Mouse (Mus musculus) heart, embryonic 15.5 days (tissue): ENCODE measurements around the gene Pxt1. TPM values are rescaled to one million over a fixed set of nuclear protein-coding genes. Genes with fewer than 3 reads are reported as not detected.
A peak's percentile ranks its signal among the peaks of the same experiment; 100 is the strongest.

Source experiments
- ATAC-seq: fragments of 200-750 bp; cut with Nextera tagmentation; replicated peaks from 2 replicates; pipeline ENCODE4 v1.8.0; 2017; ENCODE audit warnings: low read depth, moderate TSS enrichment; ENCODE audit not compliant: insufficient number of reproducible peaks, insufficient read depth, low FRiP score
- H3K27ac ChIP-seq: fragments of 300-500 bp; sonication (generic); 2 replicates; pipeline ENCODE4 v1.5.1; 2015; ENCODE audit warnings: mild to moderate bottlenecking, inconsistent platforms
- H3K27me3 ChIP-seq: fragments of 300-500 bp; sonication (generic); 2 replicates; pipeline ENCODE4 v1.6.1; 2015; ENCODE audit warnings: inconsistent platforms
- H3K36me3 ChIP-seq: fragments of 300-500 bp; sonication (generic); 2 replicates; pipeline ENCODE4 v1.6.1; 2015; ENCODE audit warnings: mild to moderate bottlenecking, inconsistent platforms
- H3K4me1 ChIP-seq: fragments of 300-500 bp; sonication (generic); replicated peaks from 2 replicates; pipeline ENCODE4 v1.6.1; 2015; ENCODE audit warnings: inconsistent platforms
- H3K4me2 ChIP-seq: fragments of 300-500 bp; sonication (generic); 2 replicates; pipeline ENCODE4 v1.6.1; 2015; ENCODE audit warnings: inconsistent platforms, mild to moderate bottlenecking, moderate library complexity
- H3K4me3 ChIP-seq: fragments of 300-500 bp; sonication (generic); 2 replicates; pipeline ENCODE4 v1.5.1; 2015; ENCODE audit warnings: mild to moderate bottlenecking, inconsistent platforms
- H3K9ac ChIP-seq: fragments of 300-500 bp; sonication (generic); 2 replicates; pipeline ENCODE4 v1.6.1; 2015; ENCODE audit warnings: mild to moderate bottlenecking, inconsistent platforms
- H3K9me3 ChIP-seq: fragments of 300-500 bp; sonication (generic); replicated peaks from 2 replicates; pipeline ENCODE4 v1.6.1; 2016; ENCODE audit warnings: inconsistent platforms
- WGBS: fragments of 180-500 bp; shearing (Covaris S2); methylation state at CpG from one replicate; pipeline ENCODE4 v1.1.7; 2015; ENCODE audit warnings: mixed read lengths; 5-methylcytosine and 5-hydroxymethylcytosine counted together
- polyA plus RNA-seq: library from polyadenylated mRNA; unstranded; fragments of >200 nt; fragmentation: Nextera tagmentation; extraction: Ambion mirVana; gene quantifications from 2 replicates; pipeline ENCODE4 v1.2.1, GENCODE M21; 2015

Pxt1 gene
- polyA plus RNA-seq, 1 experiment from 2014 or later, result not detected

DNA sequence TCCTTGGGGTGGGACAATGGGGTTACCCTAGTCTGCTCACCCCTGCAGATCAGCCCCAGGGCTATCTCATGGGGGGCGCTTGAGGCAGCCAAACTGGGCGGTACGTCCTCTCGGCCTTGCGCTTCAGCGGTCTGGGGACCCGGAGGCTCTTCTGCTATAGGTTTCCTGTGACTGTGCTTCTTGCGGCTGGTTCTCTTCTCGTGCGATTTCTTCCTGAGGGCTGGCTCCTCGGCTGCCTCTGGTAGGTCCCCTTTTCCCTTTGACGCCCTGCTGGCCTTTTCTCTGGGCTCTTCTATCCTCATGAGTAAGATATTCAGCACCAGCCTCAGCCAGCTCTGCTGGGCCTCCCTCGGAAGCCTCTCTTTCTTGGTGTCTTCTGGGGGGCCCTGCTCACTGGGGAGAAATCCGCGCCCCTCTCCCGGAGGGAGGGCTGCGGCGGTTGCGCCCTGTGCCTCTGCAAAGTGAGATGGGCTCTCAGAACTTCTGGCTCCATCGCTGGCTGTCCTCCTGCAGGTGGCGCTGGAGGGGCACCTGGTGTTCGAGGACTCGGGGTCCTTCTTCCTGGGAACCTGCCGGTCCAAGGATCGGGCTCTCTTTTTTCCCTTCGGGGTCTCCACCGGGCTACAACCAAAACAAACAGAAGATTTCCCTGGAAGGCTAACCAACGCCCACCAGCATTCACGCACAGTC is 34.2 kb downstream of the Pxt1 start:
- 6% methylated on average over 29 of the region's 29 CpGs for WGBS
- no peak for ATAC-seq
- peaks cover 9% of the 10 kb centered on the region for H3K4me1 ChIP-seq
- H3K9ac ChIP-seq, result 0 out of 2 replicates have a peak overlapping the region, but pooled peaks have one; percentile 22
- H3K4me3 ChIP-seq, result peak overlapping the region; percentile 33
- peaks cover 5% of the 10 kb centered on the region; the same call in 1 of the 2 replicates for H3K27me3 ChIP-seq
- H3K4me2 ChIP-seq, result peak overlapping the region; percentile 59
- no peak overlapping the region for H3K27ac ChIP-seq
- H3K9me3 ChIP-seq, result no peaks in the 10 kb centered on the region
- H3K36me3 ChIP-seq, result no peaks in the 10 kb centered on the region

DNA sequence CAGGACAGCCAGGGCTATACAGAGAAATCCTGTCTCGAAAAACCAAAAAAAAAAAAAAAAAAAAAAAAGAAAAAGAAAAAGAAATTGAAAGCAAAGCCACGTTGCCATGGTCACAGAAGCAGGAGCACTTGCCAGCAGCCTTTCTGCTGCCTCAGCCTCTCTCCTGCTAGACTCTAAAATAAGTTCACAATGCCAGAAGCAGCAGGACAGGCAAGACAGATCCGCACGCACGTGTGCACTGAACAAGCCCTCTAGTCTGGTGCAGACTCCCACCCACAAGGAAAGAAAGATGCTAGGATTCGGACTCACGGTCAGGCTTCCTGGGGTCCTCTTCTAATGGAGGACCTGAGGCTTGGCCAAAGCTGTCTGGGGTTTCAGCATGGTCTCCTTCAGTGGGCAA is 35.7 kb downstream of the Pxt1 start:
- Histone ChIP-seq H3K9me3 (no peaks in the 10 kb centered on the region), H3K9ac (no peak overlapping the region), H3K4me2 (no peak overlapping the region), H3K4me3 (no peak overlapping the region), H3K4me1 (peaks cover 9% of the 10 kb centered on the region), H3K36me3 (no peaks in the 10 kb centered on the region), H3K27me3 (peaks cover 5% of the 10 kb centered on the region; the same call in 1 of the 2 replicates), H3K27ac (no peak overlapping the region)
- ATAC-seq, result no peak
- 74% methylated on average over 7 of the region's 7 CpGs for WGBS

DNA sequence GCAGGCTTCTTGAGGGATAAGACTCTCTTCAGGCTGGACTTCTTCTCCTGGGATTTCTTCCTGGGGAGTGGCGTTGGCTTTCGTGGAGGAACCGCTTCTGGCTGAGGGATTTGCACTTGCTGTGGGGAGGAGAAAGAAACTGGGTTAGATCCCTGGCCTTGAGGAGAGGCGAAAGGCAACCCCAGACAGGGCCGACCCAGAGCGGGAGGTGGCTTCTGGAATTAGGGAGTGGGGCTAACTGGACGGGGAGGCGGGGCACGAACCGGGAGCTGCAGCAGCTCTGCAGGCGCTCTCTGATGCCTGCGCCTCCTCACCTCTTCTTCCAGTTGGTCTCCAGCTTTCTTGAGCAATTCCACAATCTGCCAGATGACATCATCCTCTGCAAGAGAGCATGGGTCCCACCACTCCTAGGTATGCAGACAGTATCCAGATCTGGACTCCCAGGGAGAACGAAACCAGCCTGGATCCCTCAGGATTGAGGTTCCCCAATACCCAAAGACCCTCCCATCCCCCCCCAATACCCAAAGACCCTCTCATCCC is 38.2 kb downstream of the Pxt1 start:
- ATAC-seq, result no peak
- H3K4me3 ChIP-seq, result no peak overlapping the region
- no peak overlapping the region for H3K27ac ChIP-seq
- H3K4me1 ChIP-seq, result peaks cover 9% of the 10 kb centered on the region
- no peak overlapping the region for H3K9ac ChIP-seq
- 65% methylated on average over 13 of the region's 13 CpGs for WGBS
- H3K27me3 ChIP-seq, result peaks cover 5% of the 10 kb centered on the region; the same call in 1 of the 2 replicates
- H3K36me3 ChIP-seq, result no peaks in the 10 kb centered on the region
- H3K4me2 ChIP-seq, result no peak overlapping the region
- H3K9me3 ChIP-seq, result no peaks in the 10 kb centered on the region

DNA sequence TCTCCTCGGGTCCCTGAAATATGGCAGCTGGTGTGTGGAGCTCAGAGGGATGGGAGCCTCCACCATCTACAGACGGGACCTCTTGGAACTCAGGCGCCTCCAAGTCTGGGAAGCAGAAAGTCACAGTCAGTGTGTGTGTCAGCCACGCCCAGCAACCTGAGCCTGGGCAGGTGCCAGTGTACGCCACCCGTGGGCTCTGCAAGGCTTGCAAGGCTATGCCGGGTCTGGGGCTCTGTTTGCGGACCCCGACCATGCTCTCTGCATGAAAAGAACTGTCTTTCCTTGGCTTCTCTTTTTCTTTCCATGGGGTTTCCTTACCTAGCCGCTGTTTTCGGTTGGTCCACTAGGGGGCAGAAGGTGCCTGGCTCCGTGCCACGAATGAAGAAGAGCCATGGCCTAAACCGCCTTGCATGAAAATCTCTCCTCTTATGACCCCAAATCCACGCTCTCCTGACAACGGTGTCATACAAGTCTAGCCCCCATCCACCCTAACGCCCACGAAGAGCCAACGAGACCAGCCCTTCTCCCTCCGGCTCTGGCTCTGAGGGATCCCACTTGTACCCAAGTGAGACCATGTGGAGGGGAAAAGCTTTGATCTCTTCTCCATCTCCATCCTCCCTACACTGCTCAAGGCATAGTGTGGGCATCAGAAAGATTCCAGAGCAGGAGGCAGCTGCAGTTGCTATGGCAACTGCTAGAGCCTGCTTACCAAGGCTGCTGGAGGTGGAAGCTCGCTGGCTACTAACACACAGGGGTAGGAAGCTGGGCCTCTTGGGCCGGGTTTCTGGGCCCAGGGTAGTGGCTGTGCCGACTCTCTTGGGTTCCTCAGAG is 38.9 kb downstream of the Pxt1 start:
- Histone ChIP-seq H3K27ac (no peak overlapping the region), H3K4me2 (no peak overlapping the region), H3K27me3 (0 out of 2 replicates have a peak, but pooled peaks cover 5% of the 10 kb centered on the region), H3K9ac (peak overlapping the region; percentile 17; the same call in 1 of the 2 replicates), H3K36me3 (no peaks in the 10 kb centered on the region), H3K9me3 (no peaks in the 10 kb centered on the region), H3K4me3 (no peak overlapping the region), H3K4me1 (peaks cover 9% of the 10 kb centered on the region)
- 33% methylated on average over 23 of the region's 23 CpGs for WGBS
- ATAC-seq, result no peak

DNA sequence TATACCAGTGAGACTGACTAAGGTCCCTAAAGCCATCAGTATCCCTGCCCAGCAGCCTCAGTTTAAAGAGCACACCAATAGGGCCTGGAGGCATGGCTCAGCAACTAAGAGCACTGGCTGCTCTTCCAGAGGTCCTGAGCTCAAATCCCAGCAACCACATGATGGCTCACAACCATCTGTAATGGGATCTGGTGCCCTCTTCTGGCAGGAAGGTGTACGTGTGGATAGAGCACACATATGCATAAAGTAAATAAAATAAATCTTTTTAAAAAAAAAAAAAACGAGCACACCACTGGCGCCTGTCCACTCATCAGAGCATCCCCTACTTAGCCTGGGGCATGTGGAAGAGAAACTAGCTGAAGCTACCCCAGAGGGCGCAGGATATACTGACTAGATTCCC is 42.1 kb downstream of the Pxt1 start:
- Histone ChIP-seq H3K27ac (no peak overlapping the region), H3K36me3 (no peaks in the 10 kb centered on the region), H3K9ac (no peak overlapping the region), H3K4me2 (no peak overlapping the region), H3K4me1 (peaks cover 4% of the 10 kb centered on the region; the same call in 1 of the 2 replicates), H3K27me3 (0 out of 2 replicates have a peak, but pooled peaks cover 5% of the 10 kb centered on the region), H3K4me3 (no peak overlapping the region), H3K9me3 (no peaks in the 10 kb centered on the region)
- no peak for ATAC-seq
- WGBS, result 67% methylated on average over 4 of the region's 4 CpGs

DNA sequence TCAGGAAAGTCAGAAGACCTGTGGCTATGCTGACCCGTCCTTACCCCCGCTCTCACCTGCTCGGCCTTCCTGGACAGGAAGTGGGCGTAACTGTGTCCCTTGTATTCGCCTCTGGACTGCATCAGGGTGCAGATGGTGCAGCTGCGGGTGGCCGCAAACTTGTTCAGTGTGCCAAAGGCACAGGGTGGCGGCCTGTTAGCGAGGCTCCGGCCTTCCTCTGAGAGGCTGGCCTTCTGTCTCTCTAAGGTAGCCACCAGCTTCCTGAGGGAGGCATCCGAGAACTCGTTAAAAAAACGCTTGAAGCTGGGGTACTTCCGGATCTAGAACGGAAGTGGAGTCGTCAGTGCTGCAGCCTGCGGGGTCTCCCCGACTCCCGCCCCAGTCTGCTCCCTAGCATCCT is 44.2 kb downstream of the Pxt1 start:
- ATAC-seq, result no peak
- H3K36me3 ChIP-seq, result no peaks in the 10 kb centered on the region
- H3K27ac ChIP-seq, result no peak overlapping the region
- no peaks in the 10 kb centered on the region for H3K9me3 ChIP-seq
- no peak overlapping the region for H3K9ac ChIP-seq
- no peak overlapping the region for H3K4me2 ChIP-seq
- H3K4me1 ChIP-seq, result peaks cover under 1% of the 10 kb centered on the region; the same call in 1 of the 2 replicates
- WGBS, result 73% methylated on average over 19 of the region's 19 CpGs
- no peak overlapping the region for H3K4me3 ChIP-seq
- H3K27me3 ChIP-seq, result no peaks in the 10 kb centered on the region

DNA sequence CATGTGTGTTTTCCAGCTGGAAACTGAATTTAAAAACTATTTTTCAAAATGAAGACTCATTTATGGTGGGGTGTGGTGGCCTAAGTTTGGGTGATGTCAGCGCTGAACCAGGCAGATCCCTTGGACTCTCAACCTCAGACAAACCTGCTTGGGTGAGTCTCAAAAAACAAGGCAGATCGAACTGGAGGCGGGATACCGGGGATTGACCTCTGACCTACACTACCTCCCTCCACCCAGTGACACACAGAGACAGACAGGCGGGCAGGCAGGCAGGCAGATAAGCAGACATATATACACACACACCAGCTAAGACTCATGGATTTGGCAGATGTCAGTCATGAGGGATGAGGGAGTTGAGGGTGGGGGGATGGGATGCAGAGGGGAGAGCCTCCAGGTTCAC is 45.4 kb downstream of the Pxt1 start:
- no peaks in the 10 kb centered on the region for H3K9me3 ChIP-seq
- 70% methylated on average over 5 of the region's 5 CpGs for WGBS
- H3K9ac ChIP-seq, result no peak overlapping the region
- H3K36me3 ChIP-seq, result no peaks in the 10 kb centered on the region
- no peak overlapping the region for H3K4me3 ChIP-seq
- H3K27ac ChIP-seq, result no peak overlapping the region
- no peak for ATAC-seq
- no peak overlapping the region for H3K4me2 ChIP-seq
- H3K27me3 ChIP-seq, result no peaks in the 10 kb centered on the region
- no peaks in the 10 kb centered on the region for H3K4me1 ChIP-seq

DNA sequence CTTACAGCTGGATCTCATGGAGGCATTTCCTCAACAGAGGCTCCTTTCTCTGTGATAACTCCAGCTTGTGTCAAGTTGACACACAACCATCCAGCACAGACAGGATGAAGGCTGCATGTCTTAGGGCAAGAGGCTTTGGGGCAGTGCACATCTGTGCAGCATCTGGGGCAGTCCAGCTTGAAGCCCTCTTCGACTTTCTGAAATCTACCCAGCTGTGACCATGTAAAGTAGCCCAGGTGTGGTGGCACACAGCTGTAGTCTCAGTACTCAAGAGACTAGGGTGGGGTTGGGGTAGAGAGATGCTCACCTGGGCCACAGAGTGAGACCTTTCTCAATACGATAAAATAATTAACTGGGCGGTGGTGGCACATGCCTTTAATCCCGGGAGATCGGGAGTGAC is 45.8 kb downstream of the Pxt1 start:
- H3K4me1 ChIP-seq, result no peaks in the 10 kb centered on the region
- no peak for ATAC-seq
- H3K9me3 ChIP-seq, result no peaks in the 10 kb centered on the region
- no peaks in the 10 kb centered on the region for H3K27me3 ChIP-seq
- no peak overlapping the region for H3K27ac ChIP-seq
- no peak overlapping the region for H3K4me2 ChIP-seq
- H3K4me3 ChIP-seq, result no peak overlapping the region
- H3K9ac ChIP-seq, result no peak overlapping the region
- 85% methylated on average over 5 of the region's 5 CpGs for WGBS
- no peaks in the 10 kb centered on the region for H3K36me3 ChIP-seq

DNA sequence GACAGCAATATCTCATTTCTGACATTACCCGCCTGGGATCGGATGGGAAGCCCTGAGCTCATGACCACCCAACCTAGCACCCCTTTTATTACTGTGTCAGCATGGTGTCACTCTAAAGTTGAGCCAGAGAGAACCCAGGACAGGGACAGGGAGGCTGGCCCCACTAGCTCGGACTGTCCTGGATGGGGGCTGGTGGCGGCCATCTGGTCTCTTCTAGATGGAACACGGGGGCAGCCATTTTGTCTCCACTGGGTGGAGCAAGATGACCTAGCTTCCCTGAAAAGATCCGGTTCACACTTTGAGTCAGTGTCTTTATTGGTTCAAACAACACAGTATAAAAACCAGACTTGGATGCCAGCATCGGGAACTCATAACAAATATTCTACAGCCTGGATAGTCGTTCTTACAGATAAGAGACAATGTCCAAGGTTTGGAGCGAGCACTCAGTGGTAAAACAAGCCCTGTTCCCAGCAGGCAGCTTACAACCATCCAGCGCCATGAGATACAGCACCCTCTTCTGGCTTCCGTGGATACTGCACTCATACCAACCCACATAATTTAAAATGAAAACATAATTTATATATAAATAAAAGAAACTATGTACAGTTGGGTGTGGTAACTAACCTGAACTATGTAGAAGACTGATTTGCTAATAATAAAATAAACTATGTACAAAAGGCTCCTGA is 47.4 kb downstream of the Pxt1 start:
- Histone ChIP-seq H3K27ac (no peak overlapping the region), H3K27me3 (no peaks in the 10 kb centered on the region), H3K9me3 (no peaks in the 10 kb centered on the region), H3K4me3 (no peak overlapping the region), H3K4me2 (no peak overlapping the region), H3K4me1 (no peaks in the 10 kb centered on the region), H3K9ac (no peak overlapping the region), H3K36me3 (no peaks in the 10 kb centered on the region)
- ATAC-seq, result no peak
- WGBS, result 89% methylated on average over 11 of the region's 11 CpGs

DNA sequence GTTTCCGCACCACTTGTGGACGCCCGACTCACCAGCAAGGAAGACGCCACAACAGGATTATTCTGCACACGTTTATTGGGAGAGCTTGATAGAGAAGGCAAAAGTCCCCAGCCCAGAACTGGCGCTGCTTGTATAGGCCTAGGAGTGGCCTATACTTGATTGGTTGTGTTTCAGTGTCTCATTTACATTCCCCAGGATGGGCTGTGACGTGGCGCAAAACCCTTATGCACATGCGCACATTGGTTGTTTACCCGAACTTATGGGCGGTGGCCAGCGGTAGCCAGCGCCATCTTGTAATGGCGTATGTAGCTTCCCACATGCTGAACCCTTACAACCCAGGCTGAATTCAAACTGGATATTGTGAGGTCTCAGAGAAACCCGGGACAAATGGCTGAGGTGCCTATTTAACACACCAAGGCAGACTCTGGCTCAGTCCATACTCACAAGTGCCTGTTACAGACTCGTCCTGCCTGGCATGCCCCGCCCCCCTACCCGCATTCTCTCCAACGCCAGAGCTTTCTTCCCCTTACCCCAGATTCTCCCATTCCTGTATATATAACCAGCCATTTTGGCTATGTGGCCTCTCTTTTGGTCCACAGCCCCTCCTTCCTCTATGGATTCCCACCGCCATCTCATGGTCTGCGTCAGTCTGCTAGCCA is 48.3 kb downstream of the Pxt1 start:
- Histone ChIP-seq H3K4me2 (no peak overlapping the region), H3K4me1 (no peaks in the 10 kb centered on the region), H3K9me3 (no peaks in the 10 kb centered on the region), H3K27me3 (no peaks in the 10 kb centered on the region), H3K27ac (no peak overlapping the region), H3K9ac (no peak overlapping the region), H3K36me3 (no peaks in the 10 kb centered on the region), H3K4me3 (no peak overlapping the region)
- 90% methylated on average over 21 of the region's 21 CpGs for WGBS
- no peak for ATAC-seq
